Mouse (Mus musculus) ovary, postnatal 10 days (tissue): ENCODE data around the gene Cfap97.
"Not testable (repeated sequence)": the region's sequence is repeated elsewhere in the genome, so short reads cannot be mapped to it uniquely, and the experiment has no call there.

Experiments used
- DNase-seq: peaks from one replicate; pipeline ENCODE4 v3.0.0; 2022; ENCODE audit warnings: low spot score

Cfap97 gene

DNA sequence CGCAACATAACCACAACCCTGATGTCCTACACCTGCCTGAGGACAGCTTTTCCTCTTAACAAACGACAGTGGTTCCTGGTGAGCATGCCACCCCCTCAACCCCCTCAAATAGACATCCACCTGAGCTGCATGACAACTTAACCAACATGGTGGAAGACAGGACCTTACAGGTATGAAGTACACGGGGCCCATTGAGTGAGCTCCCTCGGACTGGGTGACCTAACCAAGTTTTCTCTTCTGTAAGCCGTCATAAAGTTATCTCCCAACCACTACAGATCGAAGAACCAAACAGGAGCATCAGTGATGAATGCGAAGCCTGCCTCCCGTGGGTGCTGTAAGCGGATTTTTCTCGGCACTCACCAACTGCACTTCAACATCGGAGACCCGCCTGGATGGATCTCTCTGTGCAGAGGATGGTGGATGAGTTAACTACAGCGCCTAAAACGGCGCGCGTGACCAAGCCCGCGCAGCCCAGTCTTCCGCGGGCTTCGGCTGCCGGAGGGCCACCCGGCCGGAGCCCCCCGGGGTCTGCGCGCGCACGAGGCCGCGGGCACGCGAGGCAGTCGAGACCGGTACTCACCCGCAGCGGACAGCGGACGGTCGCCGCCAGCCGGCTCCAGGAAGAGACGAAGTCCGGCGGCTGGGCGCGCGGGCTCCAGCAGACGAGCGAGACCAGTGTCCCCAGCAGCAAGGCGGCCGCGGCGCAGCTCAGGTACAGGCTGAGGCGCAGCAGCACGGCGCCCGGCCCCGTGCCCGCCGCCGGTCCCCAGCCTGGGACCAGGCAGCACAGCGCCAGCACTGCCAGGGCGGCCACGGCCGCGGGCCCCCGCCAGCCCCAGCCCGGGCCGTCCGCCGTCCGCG lies at the start of gene Cfap97:
Gene Cfap97 (plus strand): TSS at position 570 of the 861 bp plus-strand sequence.
- DNase-seq = peak; percentile 21

DNA sequence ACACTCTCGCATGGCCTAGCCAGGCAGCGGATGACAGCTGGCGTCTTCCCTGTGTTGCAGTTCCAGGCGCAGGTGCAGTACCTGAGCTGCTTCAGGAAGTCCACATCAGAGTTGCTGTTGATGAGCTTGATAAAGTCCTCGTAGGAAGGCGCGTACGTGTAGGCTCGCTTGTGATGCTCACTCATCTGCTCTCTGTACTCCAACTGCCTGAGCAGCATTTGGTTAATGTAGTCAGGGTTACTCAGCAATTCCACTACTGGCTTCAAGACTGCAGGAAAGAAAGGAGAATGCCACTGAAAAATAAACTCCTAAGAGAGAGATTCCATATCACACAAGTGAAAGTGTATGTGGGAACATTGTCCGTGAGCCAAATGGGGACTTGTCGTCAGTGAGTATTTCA lies 48.1 kb upstream of the Cfap97 start:
- DNase-seq = no peak

DNA sequence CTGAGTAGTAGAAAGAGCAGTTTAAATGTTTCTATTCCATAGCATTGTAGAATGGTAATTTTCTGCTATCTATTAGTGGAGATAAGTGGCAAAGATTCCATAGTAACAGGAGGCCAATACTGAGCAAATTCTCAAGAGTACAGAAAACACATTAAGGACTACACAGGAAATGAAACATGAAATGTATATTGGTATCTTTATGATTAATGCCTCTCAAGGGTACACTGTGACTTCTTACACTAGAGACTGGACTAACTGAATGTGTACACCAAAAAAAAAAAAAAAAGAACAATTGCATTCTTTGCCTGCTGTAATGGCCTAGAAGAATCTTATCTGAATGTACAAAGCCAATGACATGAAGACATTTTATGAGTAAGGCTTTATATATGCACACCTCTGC lies 43.9 kb upstream of the Cfap97 start:
- no peak for DNase-seq

DNA sequence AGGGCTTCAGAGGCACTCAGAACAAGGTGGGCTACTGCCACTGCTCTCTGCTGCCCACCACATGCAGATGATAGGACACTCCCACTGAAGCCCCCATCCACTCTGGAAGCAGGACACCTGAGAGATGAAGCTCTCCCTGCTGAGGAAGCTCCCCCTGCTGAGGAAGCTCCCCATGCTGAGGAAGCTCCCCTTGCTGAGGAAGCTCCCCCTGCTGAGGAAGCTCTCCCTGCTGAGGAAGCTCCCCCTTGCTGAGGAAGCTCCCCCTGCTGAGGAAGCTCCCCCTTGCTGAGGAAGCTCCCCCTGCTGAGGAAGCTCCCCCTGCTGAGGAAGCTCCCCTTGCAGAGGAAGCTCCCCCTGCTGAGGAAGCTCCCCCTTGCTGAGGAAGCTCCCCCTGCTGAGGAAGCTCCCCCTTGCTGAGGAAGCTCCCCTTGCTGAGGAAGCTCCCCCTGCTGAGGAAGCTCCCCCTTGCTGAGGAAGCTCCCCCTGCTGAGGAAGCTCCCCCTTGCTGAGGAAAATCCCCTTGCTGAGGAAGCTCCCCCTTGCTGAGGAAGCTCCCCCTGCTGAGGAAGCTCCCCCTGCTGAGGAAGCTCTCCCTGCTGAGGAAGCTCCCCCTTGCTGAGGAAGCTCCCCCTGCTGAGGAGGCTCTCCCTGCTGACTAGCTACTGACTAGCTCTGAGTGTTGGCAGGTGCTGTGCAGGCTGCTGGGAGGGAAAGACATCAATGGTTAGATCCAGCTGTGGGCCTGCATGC lies 38.0 kb upstream of the Cfap97 start:
- DNase-seq = not testable (repeated sequence)

DNA sequence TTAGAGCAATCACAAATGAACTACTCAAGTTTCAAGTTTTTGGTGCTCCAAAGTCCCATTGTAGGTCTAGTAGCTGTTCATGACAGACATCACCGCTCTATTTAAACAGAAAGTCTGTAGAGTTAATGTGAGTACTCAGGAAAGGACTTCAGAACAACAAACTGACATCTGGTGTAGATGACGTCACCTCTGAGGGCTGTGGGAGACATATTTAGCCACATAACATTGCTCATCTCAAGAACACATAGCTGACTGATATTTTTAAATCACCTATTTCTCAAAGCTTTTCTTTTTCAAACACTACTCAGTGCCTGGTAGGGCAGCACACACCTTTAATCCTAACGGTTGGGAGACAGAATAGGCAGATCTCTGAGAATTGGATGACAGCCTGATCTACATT lies 34.4 kb upstream of the Cfap97 start:
- DNase-seq = no peak

DNA sequence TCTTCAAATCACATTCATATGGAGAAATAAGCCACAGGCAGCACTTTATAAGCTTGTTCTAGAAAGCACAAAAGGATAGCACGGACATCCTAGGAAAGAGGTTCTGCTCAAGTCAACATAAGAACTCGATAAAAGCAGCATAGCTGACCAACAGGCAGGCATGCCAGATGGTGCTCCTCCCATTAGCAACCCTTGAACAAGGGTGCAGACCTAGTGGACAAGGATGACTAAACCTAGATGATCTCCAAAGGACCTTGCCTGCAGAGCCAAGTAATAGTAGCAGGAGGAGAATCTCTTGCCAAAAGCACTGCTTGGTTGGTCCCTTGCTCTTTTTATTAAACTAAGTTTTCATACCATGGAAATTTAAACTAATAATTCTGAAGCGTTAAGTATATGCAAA lies 32.4 kb upstream of the Cfap97 start:
- no peak for DNase-seq

DNA sequence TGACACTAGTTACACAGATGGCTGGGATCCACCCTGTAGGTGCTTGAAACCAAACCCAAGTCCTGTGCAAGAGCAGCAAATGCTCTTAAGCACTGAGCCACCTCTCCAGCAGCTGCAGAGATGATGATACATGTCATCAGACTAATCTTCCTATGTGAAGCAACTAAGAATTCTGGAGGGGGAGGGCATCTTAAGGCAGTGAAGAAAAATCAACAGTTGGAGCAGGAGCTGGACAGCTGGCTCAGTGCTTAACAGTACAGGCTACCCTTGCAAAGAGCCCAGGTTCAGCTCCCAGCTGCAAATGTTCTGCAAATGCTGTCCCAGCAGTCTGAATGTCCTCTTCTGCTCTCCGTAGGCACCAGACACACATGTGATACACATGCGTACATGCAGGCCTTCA lies 29.1 kb upstream of the Cfap97 start:
- no peak for DNase-seq

DNA sequence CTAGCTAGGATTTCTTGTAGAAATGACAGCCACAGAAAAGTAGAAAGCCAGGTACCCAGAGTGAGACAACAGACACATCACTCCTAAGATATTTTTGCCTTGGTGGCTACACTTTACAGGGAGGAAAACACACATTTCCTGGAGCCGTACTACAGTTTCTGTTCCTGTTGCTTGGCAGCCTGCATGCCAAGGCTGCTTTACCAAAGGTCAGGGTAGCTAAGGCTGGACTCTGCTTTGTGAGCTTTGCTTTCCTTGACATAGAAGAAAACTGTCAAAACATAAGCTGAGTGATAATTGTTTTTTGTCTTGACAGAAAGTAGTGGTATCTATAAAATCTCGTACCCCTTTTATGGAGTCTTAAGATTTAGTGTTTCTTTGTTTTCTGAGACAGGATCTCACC lies 21.1 kb upstream of the Cfap97 start:
- DNase-seq = no peak

DNA sequence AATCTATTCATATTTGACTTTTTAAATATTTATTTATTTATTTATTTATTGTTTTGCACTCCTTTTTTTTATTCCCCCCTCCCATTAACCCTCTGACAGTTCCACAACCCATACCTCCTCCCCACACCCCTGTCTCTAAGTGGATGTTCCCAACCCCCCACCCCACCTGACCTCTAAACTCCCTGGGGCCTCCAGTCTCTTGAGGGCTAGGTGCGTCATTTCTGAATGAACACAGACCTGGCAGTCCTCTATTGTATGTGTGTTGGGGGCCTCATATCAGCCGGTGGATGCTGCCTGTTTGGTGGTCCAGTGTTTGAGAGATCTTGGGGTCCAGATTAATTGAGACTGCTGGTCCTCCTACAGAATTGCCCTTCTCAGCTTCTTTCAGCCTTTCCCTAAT lies 16.0 kb upstream of the Cfap97 start:
- DNase-seq = not testable (repeated sequence)

DNA sequence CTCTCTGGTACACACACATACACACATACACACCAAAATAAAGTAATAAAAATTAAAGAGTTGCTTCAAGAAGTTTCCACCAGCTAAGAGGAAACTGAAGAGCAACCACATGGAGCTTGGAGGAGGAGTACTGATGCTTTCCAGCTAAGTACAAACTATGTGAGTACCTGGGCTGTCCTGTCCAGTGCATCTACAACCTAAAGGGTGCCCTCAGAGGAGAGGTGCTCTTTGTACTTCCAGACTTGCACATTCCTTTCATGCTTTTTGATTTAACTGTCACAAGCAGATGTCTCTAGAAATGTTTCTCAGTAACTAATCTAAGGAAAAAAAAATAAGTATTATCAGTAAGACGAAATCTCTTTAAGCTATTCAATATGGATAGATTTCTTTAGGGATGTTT lies 14.2 kb upstream of the Cfap97 start:
- DNase-seq = no peak

DNA sequence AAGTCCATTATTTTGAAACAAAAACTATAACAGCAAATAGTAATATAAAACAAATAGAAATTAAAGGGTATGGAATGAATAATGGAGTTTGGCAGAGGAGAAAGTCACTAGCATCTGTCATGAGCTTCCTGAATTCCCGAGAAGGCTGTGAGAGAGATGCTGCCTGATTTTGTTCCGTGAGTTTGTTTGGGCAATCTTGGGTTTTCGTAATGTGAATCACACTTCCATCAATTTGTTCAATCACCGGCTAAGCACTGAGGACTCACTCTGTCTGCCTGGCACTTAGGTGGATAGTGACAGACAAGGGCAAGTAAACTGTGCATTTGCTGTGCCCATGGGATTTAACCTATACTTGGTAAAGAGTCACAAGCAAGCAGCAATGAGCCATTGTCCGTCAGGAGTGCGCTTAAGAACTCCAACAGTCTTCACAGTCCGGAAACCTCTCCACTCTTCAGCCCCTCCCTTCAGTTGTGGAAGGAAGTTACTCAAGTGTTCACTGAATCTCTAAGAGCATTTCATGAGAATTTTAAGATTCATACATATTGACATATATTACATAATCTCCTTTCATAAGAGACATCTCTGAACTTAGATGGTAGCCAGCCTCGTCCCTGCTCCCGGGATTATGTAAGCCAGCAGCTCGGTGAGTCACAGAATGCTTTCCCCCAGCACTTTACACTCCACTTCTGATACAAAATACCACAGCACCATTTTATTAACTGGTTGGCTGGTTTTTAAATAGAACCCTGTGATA lies 13.6 kb upstream of the Cfap97 start:
- DNase-seq = no peak

DNA sequence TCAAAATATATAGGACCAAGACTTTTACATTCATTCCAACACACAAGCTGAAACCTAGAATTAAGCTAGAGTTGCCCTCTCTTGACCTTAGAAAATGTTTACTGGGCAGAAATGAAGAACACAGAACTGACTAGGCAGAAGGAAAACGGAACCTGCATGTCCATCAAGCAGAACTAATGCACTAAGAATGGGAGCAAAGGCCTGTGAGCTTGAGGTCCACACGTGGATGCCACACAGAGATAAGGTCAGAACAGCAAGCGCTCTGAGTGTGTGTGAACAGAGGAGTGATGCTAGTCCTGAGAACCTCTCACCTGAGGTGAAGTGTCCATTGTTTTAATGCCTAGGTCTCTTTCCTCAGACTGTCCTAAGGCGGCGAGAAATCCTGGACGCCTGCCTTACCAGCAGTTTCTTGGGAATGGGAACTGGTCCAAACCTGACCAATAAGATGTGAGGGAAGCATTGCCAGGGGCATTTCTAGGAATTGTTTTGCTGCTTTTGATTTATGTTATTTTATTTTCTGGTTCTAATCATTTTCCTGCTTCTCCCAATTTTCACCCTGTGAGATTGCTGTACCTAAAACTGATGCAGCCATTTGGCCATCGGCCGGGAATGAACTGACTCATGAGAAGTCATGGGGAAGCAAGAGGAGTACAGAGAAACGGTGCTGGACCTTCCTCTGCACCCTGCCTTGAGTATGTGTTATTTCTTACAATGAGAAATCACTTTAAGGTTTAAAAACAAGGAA lies 11.0 kb upstream of the Cfap97 start:
- no peak for DNase-seq

DNA sequence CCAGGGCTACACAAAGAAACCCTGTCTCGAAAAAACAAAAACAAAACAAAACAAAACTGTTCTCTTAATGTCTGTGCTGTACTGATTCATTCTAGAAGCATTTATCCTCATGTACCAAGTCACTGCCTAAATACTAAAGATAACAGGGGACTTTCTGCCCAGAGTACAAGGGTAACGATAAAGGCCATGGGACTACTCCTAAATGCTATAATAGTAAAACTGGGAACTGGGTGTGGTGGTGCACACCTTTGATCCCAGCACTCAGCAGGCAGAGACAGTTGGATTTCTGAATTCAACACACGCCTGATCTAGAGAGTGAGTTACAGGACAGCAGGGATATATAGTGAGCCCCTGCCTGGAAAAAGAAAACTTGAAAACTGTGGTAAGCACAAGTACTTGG lies 9.9 kb upstream of the Cfap97 start:
- no peak for DNase-seq

DNA sequence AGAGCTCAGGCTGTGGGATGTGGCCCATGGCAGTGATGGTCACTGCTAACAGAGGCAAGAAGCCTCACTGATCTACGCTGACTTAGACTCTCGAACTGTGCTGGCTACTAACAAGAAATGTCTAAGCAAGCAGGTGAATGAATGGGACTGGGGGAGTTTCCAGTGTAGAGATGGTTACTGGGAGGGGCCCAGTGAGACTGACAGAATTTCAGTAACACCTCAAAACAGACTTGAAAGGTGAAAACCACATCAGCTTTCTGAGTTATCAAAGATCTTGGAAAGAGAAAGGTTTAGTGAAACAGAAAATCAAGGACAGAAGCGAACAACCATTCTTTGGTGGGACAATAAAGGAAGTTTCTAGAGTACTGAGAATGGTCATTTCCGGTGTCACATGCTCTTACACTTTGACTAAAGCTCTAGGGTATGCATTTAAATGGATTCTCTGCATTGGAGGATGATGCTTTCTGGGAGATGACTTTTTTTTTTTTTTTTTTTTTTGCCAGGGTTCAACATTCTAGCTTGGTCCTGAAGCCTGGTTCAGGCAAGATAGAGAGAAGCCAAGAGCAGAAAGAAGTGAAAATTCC lies 9.0 kb upstream of the Cfap97 start:
- no peak for DNase-seq

DNA sequence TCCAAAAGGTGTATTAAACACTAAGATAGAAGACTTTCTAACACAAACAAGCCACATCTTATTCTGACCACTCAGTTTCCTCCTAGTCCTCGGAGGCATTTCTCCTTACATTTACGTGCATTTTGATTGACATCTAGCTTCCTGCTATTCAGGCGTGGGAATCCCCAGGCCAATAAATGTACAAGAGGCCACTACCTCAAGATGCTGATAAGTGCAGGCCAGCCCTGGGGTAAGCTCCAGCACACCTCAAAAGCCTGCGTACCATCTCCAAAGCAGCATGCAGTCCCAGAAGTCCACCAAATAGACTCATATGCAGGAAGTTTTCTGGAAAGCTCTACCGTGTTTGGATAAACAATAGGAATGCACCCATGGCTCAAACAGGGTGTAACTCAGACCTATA lies 8.1 kb upstream of the Cfap97 start:
- DNase-seq = no peak

DNA sequence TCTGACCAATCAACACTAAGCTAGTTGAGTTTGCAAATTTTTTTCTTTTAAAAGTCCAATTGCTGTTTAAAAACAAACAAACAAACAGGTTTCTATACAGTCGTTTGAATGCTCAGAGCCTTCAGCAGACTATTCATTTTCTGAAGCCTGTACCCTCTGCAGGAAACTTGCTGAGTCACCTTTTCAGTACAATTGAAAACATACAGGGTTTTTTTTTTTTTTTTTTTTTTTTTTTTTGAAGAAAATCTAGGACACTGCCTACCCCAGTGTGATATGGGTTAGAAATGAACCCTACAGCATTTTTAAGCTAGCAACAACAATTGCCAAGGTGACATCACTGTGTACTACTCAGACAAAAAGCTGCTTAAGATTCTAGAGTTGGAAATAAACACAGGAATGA lies 7.6 kb upstream of the Cfap97 start:
- DNase-seq = no peak

DNA sequence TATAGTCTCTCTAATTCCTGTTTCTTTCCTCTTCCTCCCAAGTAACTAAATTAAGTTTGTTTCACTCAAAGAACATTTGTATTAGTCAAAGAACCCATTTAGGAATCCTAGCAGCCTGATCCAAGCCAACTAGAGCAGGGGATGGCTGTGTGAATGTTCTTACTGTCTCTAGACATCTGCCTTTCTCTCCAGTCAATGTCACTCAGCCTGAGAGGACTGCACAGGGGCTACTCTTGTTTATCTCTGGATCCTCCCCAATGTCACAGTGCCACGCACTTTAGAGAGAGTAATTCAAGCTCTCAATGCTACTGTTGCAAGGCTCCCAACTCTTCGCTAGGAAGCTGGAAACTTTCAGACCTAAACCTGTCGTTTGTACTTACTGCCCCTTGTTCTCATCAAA lies 5.4 kb upstream of the Cfap97 start:
- no peak for DNase-seq

DNA sequence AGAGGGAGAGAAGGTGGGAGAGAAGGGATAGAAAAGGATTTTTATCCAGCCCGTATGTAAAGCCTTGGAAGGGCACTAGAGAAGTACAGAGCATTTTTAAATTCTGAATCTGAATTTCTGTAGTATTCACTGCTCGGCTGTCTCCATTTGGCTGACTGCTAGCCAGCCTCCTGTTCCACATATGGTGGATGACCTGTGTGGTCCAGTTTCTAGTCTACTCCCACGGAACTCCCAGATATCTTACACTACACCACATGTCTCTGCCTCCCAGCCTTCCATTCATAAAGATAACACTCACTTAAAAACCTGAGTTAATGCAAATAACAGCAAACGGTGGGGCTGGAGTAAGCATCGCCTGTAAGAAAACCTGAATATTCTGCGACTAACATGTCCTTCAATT lies 2.3 kb upstream of the Cfap97 start:
- no peak for DNase-seq

DNA sequence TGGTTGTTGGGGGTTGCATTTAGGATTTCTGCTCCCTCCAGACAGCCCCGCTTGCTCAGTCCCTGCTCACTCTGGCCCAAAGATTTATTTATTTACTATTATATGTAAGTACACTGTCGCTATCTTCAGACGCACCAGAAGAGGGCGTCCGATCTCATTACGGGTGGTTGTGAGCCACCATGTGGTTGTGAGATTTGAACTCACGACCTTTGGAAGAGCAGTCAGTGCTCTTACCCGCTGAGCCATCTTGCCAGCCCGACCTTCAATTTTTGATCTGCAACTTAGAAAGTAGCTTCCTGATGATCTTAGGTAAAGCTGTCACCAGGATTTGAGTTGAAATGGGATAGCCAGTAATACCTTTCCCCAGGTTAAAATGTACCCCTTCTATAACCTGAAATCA lies 1.8 kb upstream of the Cfap97 start:
- DNase-seq = no peak

DNA sequence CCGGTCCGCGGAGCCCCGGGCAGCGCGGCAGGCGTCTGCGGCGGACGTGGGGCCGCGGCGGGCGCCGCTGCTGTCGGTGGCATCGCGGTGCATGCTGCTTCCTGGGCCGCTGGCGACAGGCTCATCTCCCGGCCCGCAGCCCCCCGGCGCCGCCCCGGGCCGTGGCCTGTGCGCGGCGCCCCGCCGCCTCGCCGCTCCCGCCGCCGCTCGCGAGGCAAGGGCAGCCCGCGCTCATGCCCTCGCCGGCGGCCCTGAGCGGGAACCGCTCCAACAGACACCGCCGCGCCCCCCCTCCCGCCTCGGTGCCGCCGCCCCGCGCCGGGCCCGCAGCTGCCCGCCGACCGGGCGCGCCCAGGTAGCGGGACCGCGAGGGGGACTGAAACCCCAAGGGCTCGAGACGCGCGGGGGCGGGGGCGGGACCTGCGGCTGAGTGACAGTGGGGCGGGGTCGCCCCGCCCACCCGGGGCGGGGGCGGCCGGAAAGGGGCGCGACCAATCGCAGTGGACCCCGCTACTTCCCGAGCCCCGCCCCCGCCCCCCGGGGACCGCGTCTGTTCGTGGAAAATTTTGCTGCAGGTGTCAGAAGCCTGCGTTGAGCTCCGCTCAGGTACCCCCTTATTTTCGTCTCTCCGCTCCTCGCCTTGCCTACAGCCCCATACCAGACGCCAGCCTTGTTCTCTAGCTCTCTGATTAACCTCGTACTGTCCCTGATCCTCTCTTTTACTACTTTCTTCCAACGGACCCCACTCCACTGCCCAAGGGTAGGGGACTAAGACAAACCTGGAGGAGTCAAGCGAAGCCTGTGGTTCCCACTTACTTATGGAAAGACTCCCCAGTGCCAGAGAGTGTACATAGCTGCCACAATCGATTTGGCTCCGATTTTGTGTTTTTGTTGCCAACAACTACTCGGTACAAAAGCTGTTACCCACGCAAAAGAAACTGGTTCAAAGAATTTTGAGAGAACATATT lies 777 bp downstream of the Cfap97 start, which contains the start of gene Snx25:
Gene Snx25 (minus strand): TSS at position 96 of the 968 bp plus-strand sequence.
- peak; percentile 45 for DNase-seq
